Mouse (Mus musculus) adrenal gland (tissue): Measurements from ENCODE around the gene Galnt10.

Experiments
- intact Hi-C: fragments of 180-260 bp; cut with DNase I; formaldehyde crosslinking; loops from one replicate; pipeline ENCODE4 v1.15.1; 2025

The Galnt10 gene

DNA sequence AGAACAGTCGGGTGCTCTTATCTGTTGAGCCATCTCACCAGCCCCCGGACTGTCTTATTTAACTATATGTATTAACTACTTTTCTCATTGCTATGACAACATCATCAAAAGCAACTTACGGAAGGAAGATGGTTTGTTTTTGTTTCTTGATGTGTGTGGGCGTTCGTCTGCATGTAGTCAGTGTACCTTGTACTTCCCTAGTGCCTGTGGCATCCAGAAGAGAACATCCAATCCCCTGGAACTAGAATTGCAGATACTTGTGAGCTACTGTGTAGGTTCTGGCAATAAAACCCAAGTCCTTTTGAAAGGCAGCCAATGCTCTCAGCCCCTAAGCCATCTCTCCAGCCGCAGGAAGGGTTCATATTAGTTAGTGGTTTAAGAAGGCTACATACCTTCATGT lies 72.8 kb downstream of the Galnt10 start:
- intact Hi-C loops = no loop called here

DNA sequence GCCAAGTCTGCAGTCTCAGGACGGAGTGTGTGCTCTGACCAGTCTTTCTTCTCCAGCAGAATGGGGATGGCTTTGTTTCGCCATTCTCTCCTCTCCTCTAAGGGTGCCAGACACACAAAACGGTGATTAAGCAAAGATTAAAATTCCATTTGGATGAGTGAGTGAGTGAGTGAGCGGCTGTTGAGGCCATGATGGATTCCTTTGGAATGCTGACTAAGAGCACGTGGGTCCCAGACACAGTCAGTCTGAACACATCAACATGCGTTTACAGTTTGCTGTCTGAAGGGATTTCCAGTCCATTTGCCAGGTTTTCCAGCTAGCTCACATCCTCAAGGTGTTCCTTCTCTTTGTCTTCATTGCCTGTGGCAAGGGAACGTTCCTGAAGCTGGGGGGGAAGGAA lies 74.4 kb downstream of the Galnt10 start:
- intact Hi-C loops = loop anchor here (10.0 kb wide), 1 partner anchor 105 kb away; no protein-coding TSS in a partner anchor

DNA sequence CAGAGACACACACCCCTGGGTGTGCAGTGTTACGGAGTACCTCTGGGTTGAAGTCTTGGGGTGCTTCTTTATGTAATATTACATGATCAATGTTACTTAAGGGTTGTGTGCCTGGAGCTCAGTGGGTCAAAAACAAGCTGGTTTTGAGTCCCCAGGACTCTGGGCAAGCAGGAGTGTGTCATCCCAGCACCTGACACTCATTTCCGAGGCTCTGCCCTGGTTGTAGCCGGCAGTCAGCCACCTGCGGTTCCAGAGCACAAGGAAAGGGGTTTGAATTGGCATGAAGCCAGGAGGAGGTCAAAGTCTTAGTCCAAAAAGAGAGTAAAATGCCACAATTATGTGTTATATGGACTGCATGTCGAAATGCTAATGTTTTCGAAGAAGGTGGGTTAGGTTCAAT lies 74.8 kb downstream of the Galnt10 start:
- intact Hi-C loops = loop anchor here (10.0 kb wide), 1 partner anchor 105 kb away; no protein-coding TSS in a partner anchor

DNA sequence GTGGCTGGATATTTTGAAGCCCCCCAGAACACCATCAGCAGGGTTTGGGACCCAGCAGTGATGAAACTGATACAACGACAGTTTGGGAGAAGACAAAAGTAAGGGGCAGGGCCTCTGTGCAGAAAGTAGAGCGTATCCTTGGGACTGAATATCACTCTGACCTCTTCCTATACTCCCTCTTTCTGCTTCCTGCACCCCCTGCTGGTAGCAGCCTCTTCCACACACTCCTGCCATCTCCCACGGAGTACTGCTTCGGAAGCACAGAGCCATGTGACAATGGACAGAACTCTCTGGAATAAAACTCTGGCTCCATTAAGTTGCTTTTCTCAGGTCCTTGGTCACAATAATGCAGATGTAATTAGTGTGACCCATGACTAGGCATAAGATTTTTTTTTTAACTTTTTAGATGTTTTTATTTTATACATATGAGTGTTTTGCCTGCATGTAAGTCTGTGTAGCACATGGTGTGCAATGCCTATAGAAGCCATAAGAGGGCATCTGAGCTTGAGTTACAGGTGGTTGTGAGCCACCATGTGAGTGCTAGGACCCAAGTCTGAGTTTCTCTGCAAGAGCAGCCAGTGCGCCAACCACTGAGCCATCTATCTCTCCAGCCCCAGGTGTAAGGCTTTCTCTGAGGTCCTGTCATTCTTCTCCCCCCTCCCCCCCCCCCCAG lies 79.7 kb downstream of the Galnt10 start:
- intact Hi-C loops = loop anchor here (10.0 kb wide), 1 partner anchor 110 kb away; no protein-coding TSS in a partner anchor

DNA sequence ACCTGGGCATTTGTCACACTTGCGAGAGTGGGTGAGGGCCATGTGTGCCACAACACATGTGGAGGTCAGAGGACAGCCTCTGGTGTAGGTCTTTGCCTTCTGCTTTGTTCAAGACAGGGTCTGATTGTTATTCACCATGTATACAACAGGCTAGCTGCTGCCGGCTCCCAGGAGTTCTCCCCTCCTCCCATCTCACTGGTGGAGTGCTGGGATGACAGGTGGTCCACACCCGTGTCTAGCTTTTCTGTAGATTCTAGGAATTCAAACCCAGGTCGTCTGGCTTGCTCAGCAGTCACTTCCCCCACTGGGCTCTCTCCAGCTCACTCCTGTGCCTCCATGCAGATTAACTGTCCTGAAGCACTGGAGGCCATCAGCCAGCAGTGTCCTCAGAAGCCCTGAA lies 80.7 kb downstream of the Galnt10 start:
- intact Hi-C loops = loop anchor here (10.0 kb wide), 1 partner anchor 111 kb away; no protein-coding TSS in a partner anchor

DNA sequence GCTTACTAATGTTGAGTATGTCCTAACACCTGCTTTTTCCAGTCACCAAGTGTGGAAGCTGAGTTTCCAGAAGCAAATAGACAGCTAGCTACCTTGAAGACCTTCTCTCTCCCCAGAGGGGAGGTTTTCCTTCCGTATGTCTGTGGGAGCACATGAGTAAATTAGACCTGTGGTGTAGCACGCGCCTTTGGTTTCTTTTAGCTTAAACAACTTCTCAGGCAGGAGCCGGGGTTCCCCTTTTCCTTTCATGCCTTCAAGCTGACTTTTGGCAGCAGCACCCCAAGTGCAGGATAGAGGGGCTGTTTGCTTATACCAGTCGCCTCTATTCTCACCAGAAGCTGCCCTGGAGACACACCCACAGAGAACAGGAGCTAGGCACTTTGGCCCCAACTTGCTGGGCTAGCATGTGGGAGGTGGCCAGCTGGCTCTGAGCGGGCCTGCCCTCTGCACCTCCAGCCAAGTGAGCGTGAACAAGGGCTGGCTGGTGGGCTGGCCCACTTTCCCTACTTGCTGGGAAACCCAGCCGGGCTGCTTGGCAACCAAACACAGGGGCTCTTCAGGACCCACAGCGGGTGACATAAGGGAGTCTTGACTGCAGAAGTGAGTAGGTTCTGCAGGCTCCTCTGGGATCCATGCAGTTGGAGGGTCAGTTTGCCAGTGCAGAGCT lies 82.2 kb downstream of the Galnt10 start:
- intact Hi-C loops = loop anchor here (10.0 kb wide), 1 partner anchor 113 kb away; no protein-coding TSS in a partner anchor

DNA sequence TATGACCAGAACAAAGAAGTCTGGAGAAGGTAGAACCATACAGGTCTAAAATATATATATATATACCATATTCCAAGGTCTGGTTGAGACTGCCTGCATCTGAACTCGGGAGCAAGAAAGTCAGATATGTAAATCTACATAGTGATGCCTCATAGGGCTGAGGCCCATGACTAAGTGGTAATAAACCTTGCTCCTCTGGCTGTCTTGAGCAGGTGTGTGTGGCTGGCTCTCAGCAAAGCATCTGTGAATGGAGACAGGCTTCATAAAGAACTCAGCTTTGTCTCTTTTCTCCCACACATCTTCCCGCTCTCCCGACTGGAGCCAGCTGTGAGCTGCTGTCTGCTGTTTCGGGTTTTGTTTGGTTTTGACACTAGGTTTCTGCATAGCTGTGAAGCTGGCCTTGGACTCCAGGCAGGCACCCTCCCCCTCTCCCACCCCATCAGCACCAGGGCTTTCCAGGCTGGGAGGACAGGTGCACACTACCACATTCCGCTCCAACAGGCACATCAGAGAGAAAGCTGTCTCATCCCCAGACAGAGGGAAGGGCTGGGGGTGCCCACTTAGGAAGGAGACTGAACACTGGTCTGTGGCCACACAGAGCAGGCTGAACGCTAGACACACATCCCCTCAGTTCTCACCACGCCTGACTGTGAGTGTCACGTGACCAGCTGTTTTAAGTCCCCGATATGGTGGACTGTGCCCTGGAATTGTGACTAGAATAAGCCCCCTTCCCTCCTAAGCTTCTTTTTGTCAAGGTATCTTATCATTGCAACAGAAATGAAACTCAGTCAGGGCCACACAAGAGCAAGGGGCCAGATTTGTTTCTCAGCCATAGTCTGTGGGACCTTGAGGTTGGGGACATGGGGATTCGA lies 87.4 kb downstream of the Galnt10 start:
- intact Hi-C loops = no loop called here

DNA sequence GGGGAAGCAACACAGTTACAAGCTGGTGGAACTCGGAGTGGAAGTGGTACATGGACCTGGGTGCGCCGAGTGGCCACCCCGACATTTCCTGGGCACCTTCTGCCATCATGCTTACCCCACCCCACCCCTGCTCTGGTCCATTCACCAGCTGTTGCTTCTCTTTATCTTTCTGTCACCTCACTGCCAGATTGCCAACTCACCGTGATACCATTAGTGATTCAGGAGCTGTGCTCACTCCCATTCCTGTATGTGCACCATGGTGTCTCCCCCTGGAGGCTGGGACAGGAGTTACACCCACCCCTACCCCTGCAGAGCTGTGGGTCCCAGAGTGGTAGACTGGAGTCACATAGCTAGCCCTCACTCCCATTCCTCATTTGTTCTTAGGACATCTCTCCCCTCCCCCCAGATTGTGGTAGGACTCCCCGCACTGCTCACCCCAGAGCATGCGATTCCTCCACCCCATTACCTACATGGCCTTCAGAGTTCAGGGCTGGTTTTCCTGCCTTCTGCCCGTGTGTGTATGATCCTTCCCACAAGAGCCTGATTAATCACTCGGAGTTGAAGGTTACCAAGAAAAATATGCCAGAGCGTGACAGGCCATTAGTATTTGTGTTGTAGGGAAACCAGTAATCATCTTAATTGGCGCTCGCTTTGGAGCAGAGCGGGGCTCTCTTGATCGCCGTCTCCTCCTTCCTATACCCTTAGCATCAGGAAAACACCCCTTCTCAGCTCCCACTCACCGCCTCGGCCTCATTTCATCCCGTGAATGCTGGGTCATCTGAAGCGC lies 102.2 kb downstream of the Galnt10 start:
- intact Hi-C loops = no loop called here

DNA sequence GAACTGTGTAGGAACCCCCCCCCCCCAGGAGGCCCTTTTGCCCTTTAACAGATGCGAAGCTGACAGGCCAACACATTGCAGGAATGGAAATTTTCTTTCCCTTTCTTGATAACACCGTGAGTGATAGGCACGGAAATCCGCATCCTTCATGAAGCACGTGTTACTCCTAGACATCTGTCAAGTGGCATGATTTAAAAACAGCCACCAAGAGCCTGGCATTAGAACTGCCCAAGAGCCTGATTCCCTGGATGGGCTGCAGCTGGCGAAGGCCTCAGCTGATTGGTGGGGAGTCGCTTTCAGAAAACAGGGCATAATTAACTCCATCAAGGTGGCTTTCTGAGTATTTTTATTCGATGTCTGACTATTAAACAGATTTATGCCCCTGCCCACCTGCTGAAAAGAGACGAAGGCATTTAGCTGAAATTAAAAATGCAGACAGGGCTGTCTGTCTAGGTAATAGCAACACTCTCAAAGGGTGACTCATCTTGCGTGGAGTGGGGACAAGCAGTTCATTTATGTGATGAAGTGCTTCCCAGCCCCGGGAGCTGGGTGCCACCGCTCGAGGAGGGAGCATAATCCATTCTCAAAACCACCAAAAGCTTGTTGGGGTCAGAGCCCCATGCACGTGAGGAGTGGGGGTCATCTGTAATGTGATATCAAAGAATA lies 108.4 kb downstream of the Galnt10 start:
- intact Hi-C loops = no loop called here

DNA sequence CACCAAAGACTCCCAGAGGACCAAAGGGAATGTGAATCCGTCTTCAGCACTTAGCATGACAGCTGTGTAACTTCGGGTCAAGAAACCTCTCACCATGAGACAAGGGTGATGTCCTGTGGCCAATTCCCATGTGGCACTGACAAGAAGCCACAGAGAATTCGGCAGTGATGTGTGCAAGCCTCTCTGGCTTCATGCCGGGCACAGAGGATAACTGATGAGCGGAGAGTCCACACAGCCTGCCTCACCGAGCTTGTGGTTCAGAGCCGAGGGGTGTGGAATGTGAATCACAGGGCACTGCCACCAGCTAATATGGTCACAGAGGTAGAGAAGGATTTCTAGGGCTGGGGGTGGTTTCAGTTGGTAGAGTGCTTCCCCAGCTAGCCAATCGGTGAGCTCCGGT lies 113.4 kb downstream of the Galnt10 start:
- intact Hi-C loops = no loop called here

DNA sequence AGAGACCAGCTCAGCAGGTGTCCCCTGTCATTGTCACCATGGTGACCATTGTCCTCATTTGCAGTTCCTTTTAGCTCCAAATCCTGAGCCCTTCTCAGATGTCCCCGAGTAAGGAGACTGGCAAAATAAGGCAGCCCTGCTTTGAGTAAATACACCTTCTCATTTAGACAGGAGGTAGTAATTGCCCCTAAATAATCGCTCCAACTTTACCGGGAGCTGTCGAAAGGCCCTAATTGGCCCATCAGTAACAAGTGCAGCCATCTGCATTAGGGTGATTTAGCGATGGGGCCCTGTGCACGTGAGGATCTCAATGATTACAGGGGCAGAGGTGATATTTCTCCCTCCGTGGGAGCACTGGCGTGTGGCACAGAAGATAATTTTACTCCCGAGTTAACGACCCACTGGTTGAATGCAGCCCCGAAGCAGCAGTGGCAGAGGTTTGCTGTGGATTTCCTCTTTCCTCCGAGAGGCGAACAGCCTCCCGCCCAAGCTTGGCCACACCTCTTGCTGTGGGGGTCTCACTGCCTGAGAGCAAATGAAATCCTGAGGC lies 115.3 kb downstream of the Galnt10 start:
- intact Hi-C loops = no loop called here

DNA sequence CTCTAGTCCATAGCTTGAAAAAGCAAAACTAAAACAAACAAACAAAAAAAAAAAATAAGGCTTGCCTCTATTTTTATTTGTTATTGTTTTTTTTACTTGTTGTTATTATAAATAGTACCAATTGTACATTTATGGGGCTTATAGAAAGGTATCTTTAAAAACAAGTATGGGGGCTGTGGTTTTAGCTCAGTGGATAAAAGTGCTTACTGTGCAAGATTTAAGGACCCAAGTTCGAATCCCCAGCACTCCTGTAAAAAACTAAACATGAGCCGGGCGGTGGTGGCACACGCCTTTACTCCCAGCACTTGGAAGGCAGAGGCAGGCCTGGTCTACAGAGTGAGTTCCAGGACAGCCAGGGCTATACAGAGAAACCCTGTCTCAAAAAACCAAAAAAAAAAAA lies 116.1 kb downstream of the Galnt10 start:
- intact Hi-C loops = no loop called here

DNA sequence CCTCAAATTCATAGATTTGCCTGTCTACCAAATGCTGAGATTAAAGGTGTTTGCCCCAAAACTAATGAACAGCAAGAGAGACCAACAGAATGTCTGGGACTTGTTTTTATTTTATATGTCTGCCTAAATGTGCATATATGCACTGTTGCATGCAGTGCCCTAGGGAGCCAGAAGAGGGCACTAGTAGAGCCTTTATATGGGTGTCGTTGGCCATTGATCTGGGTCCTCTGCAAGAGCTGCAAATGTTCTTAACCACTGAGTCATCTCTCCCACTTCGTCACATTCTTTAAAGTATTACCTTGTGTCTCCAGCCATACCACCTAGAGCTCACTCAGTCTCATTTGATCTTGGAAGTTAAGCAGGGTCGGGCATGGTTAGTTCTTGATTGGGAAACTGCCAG lies 118.9 kb downstream of the Galnt10 start:
- intact Hi-C loops = no loop called here

DNA sequence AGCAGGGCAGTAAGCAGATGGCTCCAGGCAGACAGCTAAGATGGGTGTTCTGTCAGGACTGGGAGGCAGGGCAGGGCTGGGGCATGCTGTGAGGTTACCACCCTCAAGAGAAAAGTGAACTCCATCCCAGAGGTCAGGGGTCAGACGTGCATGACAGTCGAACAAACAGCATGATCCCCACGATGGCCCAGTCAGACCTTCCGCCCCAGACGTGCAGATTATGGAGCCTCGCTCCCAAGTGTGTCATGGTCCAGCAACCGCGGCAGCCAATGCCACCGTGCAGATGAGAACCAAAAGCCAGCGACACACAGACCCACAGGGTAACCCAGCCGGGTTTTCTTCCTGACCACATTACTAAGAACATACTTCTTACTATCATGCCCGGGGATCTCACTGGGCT lies 121.4 kb downstream of the Galnt10 start:
- intact Hi-C loops = no loop called here

DNA sequence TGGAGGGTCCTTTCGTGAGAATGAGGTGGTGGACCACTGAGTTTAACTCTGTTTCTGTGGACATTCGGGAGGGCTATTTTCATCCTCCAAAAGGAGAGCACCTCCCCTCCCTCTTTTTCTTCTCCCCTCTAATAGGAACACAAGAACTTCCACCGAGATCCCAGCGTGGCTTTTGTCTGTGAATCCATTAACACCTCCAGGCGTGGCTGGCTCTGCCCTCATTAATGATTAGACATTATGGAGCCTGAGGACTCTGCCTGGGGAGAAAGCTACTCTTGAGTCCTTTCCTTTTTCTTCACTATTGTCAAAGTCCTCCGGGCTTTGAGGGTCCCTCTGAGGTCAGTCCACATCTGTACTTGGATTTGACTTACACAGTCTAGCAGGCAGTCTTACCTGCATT lies 121.9 kb downstream of the Galnt10 start:
- intact Hi-C loops = no loop called here

DNA sequence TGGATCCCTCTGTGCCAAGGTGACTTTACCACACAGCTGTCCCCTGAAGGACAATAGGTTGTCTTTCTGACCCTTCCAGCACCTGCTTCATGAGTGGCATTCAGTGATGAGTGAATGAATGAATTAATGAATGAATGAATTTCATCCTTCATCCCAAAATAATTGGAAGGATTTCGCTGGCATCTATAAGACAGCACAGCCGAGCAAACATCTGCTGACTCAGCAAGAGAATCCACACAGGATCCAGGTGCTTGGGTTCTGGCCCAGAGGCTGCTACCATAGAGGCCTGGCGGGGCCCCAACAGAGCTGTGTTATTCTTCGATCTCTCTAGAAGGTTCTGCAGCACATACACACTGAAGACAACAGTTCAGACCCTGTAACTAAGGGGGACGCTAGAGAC lies 125.5 kb downstream of the Galnt10 start:
- intact Hi-C loops = no loop called here

DNA sequence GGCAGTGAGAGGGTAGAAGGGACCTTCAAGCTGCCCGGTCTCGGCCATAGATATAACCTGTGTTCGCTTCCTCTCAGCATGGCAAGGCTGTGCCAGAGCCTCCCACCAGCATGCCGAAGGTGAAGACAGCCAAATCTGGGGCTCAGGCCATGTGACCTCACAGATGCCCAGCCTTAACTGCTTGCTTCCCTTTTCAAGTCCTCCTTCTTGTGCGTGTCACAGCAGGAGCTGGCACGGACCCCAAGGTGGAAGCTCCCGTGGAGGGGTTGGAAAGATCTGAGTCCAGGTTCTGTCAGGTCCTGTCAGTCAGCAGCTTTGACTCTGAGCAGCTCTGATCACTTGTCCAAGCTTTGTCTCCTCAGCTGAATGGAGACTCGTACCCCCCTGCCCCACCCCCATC lies 126.4 kb downstream of the Galnt10 start:
- intact Hi-C loops = no loop called here

DNA sequence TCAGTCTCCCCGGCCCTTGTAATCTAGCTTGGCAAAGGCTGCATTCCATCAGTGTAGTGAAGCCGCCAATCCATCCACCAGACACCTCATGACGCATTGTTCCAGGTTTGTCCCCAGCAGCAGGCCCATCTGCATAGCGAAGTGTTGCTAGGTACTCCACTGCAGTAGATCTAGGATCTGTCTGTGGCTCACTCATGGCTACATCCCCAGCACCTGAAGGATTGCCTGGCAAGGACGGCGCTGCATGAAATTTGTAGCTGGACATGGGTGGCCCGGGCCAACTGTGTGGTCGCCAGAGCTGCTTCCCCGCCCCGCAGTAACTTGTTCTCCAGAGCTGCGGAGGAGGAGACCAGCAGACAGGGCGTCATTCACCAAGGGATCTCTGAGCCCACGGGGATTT lies 128.2 kb downstream of the Galnt10 start:
- intact Hi-C loops = no loop called here

DNA sequence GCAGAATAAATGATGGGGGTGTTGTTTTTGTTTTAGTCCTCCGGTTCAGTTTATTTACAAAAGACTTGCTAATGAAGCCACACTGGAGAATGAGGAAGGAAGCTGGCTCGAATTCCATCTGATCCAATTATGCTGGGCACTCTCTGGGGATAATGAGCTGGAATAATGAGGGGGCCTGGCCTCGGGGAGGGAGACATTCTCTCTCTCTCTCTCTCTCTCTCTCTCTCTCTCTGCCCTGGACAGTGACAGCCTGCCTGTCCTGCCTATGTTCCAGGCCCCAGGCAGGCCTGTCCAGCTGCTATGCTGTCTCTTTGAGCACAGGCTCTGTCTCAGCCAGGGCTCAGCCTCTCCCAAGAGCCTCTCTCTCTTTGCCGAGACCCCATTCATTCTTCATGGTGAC lies 128.7 kb downstream of the Galnt10 start:
- intact Hi-C loops = no loop called here

DNA sequence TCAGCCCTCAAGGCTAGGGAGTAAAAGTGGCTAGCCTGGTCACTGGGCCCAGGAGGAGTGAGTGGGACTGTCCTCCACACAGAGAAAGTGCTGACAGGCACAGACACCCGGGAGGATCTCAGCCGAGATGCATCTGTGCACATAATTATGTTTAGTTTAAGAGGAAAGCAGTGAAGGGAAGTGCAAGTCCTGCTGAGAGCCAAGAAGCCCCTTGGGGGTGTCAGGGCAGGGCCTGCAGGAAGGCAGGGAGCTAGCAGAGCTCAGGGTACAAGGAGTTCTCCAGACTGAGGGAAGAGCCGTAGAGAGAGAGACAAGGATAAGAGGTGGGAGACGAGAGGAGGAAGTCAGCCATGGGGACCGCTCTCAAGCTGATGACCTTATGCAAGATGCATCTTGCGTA lies 130.6 kb downstream of the Galnt10 start:
- intact Hi-C loops = loop anchor here (5.0 kb wide), 1 partner anchor 299 kb away; no protein-coding TSS in a partner anchor
